Mouse (Mus musculus) liver, adult 2 months (tissue): ENCODE results near the gene Erg. TPM values are rescaled to one million over a fixed set of nuclear protein-coding genes. Genes with fewer than 3 reads are reported as not detected.

ENCODE experiments used
- DNase-seq: peaks from one replicate; pipeline ENCODE4 v3.0.0-alpha.2; 2011; ENCODE audit warnings: low read depth, low spot score; ENCODE audit errors: extremely low read depth
- H3K27ac ChIP-seq: fragments of 200-500 bp; replicated peaks from 2 replicates; pipeline ENCODE4 v1.5.1; 2012; ENCODE audit warnings: low read depth, mild to moderate bottlenecking, control low read depth, inconsistent platforms, low read length; ENCODE audit not compliant: insufficient read depth
- H3K27me3 ChIP-seq: fragments of 200-500 bp; 2 replicates; pipeline ENCODE4 v1.6.1; 2012; ENCODE audit warnings: mild to moderate bottlenecking, moderate library complexity, low read length, inconsistent platforms; ENCODE audit not compliant: control insufficient read depth, insufficient read depth
- H3K36me3 ChIP-seq: fragments of 200-500 bp; 2 replicates; pipeline ENCODE4 v1.6.1; 2012; ENCODE audit warnings: low read length, inconsistent platforms; ENCODE audit not compliant: control insufficient read depth, insufficient read depth
- H3K4me1 ChIP-seq: fragments of 200-500 bp; 2 replicates; pipeline ENCODE4 v1.6.1; 2011; ENCODE audit warnings: low read length; ENCODE audit not compliant: control insufficient read depth, insufficient read depth
- H3K4me3 ChIP-seq: fragments of 200-500 bp; 2 replicates; pipeline ENCODE4 v1.5.1; 2011; ENCODE audit warnings: low read depth, mild to moderate bottlenecking, control low read depth, low read length, moderate library complexity; ENCODE audit not compliant: insufficient read depth
- H3K79me2 ChIP-seq: fragments of 200-500 bp; 2 replicates; pipeline ENCODE4 v1.6.1; 2012; ENCODE audit warnings: inconsistent platforms, mild to moderate bottlenecking, low read length, moderate library complexity; ENCODE audit not compliant: control insufficient read depth, insufficient read depth
- H3K9ac ChIP-seq: fragments of 200-500 bp; 2 replicates; pipeline ENCODE4 v1.6.1; 2012; ENCODE audit warnings: low read depth, mild to moderate bottlenecking, control low read depth, inconsistent platforms, low read length
- CTCF ChIP-seq: fragments of 200-500 bp; IDR thresholded peaks from 2 replicates; pipeline ENCODE4 v1.5.1; 2011; ENCODE audit warnings: low read depth, low read length, control low read depth
- POLR2A ChIP-seq: fragments of 200-500 bp; IDR thresholded peaks from 2 replicates; pipeline ENCODE4 v1.6.1; 2011; ENCODE audit warnings: low read length, control low read depth; ENCODE audit not compliant: insufficient read depth; ENCODE audit errors: extremely low read depth
- WGBS: fragments of 180-500 bp; shearing (Covaris S2); methylation state at CpG from one replicate; pipeline ENCODE4 v1.1.7; 2018; 5-methylcytosine and 5-hydroxymethylcytosine counted together
- polyA plus RNA-seq: library from polyadenylated mRNA; depleted of rRNA; stranded (reverse); fragments of >200 nt; gene quantifications from 2 replicates; pipeline ENCODE4 v1.2.3, GENCODE M21; 2012
- total RNA-seq: library from RNA; depleted of rRNA; stranded (reverse); fragments of >200 nt; gene quantifications from 2 replicates; pipeline ENCODE4 v1.2.3, GENCODE M21; 2014

Erg gene
- total and polyA plus RNA-seq, 2 experiments = 4.8 to 5.6 TPM

DNA sequence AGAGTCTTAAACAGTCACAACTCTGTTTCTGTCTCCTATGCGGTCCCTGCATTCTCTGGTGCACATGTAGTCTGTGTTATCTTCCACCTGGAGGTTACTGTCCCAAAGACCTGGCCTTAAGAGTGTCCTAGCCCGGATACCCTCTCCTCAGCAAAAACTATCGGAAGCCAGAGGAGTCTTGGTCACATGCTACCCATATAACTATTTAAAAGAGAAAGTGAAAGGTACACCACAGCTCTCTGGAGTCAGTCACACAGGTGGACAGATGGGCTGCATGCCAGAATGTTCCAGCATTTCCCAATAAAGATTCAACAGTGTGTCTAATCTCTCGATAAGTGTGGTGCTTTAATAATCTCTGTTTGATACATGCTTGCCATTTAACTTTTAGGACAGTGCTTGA, 7.1 kb downstream of the Erg start:
- TF ChIP-seq CTCF (no peak), POLR2A (no peak)
- H3K79me2 ChIP-seq = no peaks in the 10 kb centered on the region
- H3K27me3 ChIP-seq = no peaks in the 10 kb centered on the region
- DNase-seq = peak; percentile 37
- no peak overlapping the region for H3K27ac ChIP-seq
- WGBS = 53% methylated on average over 4 of the region's 4 CpGs
- H3K9ac ChIP-seq = no peak overlapping the region
- H3K4me3 ChIP-seq = no peak overlapping the region
- no peaks in the 10 kb centered on the region for H3K36me3 ChIP-seq
- H3K4me1 ChIP-seq = no peaks in the 10 kb centered on the region

DNA sequence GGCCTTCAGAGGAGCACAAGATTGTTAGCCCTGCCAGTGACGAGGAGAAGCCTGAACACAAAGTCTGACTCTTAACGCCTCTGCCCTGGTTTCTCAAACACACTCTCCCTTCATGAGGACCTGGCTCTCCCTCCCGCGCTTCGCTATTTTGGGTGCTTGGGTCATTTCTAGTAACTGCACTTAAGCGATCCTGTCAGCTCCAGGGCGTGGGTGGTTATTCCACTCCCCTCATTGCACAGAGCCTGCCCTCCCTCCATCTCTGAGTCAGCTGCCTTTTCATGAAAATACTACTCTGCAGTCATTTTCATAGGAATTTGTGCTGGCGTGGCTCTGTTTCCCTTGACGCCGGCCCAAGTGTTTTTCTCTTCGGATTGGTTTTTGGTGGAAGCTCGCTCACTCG, 13.2 kb downstream of the Erg start:
- TF ChIP-seq CTCF (no peak), POLR2A (no peak)
- H3K9ac ChIP-seq = no peak overlapping the region
- no peak for DNase-seq
- no peaks in the 10 kb centered on the region for H3K4me1 ChIP-seq
- 88% methylated on average over 13 of the region's 13 CpGs for WGBS
- H3K27ac ChIP-seq = no peak overlapping the region
- H3K27me3 ChIP-seq = no peaks in the 10 kb centered on the region
- no peak overlapping the region for H3K4me3 ChIP-seq
- H3K36me3 ChIP-seq = no peaks in the 10 kb centered on the region
- H3K79me2 ChIP-seq = no peaks in the 10 kb centered on the region

DNA sequence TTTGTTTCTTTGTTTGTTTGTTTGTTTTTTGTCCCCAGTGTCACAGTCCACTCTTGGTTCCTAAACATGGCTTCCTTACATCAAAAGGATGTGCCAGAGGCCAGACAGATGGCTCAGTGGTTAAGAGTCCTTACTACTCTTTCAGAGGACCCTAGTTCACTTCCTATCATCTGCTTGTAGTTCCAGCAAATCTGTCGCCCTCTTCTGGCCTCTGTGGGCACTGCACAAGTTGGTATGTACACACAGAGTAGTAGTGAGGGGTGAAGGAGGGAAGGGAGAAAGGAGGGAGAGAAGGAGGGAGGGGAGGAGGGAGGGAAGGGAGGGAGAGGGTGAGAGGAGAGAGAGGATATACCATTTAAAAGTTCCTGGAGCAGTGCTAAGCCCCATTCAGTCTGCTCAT, 15.8 kb downstream of the Erg start:
- TF ChIP-seq POLR2A = no peak
- TF ChIP-seq CTCF = peak; percentile 41; the same call in 1 of the 2 replicates
- Histone ChIP-seq H3K9ac (no peak overlapping the region), H3K27ac (no peak overlapping the region), H3K27me3 (no peaks in the 10 kb centered on the region), H3K36me3 (no peaks in the 10 kb centered on the region), H3K79me2 (no peaks in the 10 kb centered on the region), H3K4me3 (no peak overlapping the region), H3K4me1 (no peaks in the 10 kb centered on the region)
- WGBS = 7% methylated on average over 1 of the region's 1 CpGs
- DNase-seq = peak; percentile 8

DNA sequence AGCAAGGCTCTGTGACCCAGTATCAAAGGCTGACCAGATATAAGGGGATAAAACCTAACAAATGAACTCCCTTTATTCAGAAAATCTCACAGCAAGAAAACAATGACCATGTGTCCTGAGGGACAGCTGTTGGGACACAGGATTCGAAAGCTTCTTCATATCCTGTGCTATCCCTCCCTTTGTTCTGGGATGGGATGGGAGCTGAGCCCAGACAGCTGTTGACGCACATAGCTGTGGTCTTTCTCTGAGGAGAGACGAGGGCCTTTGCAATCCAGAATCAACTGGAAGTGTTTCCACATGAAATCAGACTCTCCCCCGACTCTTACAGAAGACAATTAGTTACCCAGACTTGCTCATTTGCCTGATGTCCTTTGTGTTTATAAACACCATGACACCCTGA, 29.6 kb downstream of the Erg start:
- no peak for DNase-seq
- Histone ChIP-seq H3K36me3 (no peaks in the 10 kb centered on the region), H3K4me3 (no peak overlapping the region), H3K27me3 (no peaks in the 10 kb centered on the region), H3K27ac (no peak overlapping the region), H3K4me1 (no peaks in the 10 kb centered on the region), H3K9ac (no peak overlapping the region), H3K79me2 (no peaks in the 10 kb centered on the region)
- WGBS = 73% methylated on average over 4 of the region's 4 CpGs
- TF ChIP-seq CTCF (no peak), POLR2A (no peak)

DNA sequence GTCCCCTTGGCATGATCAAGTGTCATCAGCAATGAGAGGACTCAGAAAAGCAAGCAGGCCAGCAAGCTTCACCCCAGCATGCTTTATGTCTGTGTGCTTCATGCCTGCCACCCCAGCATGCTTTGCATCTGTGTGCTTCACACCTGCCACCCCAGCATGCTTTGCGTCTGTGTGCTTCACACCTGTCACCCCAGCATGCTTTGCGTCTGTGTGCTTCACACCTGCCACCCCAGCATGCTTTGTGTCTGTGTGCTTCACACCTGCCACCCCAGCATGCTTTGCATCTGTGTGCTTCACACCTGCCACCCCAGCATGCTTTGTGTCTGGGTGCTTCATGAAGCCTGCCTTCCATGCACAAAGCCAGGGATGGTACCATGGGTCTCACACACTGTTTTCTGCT, 33.3 kb downstream of the Erg start:
- 96% methylated on average over 2 of the region's 2 CpGs for WGBS
- no peak overlapping the region for H3K4me3 ChIP-seq
- H3K9ac ChIP-seq = no peak overlapping the region
- no peaks in the 10 kb centered on the region for H3K36me3 ChIP-seq
- DNase-seq = no peak
- no peaks in the 10 kb centered on the region for H3K4me1 ChIP-seq
- H3K27ac ChIP-seq = no peak overlapping the region
- no peaks in the 10 kb centered on the region for H3K79me2 ChIP-seq
- no peaks in the 10 kb centered on the region for H3K27me3 ChIP-seq
- TF ChIP-seq POLR2A (no peak), CTCF (no peak)

DNA sequence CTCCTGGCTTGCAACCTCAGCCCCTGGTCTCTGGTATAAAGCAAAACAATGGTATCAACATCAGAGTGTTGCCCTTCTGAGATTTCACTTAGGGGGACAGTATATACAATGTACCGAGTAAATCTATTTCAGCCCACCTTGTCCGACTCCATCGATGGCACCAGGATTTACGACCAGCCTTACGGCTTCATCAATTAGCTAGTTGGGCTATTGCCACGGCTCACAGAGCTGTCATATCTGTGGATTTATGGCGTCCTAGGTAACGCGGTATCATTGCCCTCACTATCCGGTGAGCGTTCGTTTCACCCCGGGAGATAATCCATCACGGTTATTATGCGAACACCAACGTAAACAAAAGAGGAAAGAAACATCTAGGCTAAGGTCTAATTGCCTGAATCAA, 33.9 kb downstream of the Erg start:
- DNase-seq = no peak
- Histone ChIP-seq H3K9ac (no peak overlapping the region), H3K4me3 (no peak overlapping the region), H3K27me3 (no peaks in the 10 kb centered on the region), H3K79me2 (no peaks in the 10 kb centered on the region), H3K27ac (no peak overlapping the region), H3K36me3 (no peaks in the 10 kb centered on the region), H3K4me1 (no peaks in the 10 kb centered on the region)
- TF ChIP-seq CTCF = no peak
- no peak for TF ChIP-seq POLR2A
- WGBS = 80% methylated on average over 16 of the region's 16 CpGs
